Mouse (Mus musculus): ENCODE measurements around the gene Hrh2.

The Hrh2 gene

GRCm38 (mm10) chr13:54192021-54192481 lies at the start of gene Hrh2:
TSS of gene Hrh2 (plus strand) at chr13:54192129.
- peak in 1 of 2 experiments; percentile 38 for DNase-seq (ENCODE audit: low spot score in 2 of 2)

- DNase-seq (ENCODE audit: low spot score in 2 of 2): no peak
Measured at GRCm38 (mm10) chr13:54143788-54144187, 48.1 kb upstream of the Hrh2 start.

DNA sequence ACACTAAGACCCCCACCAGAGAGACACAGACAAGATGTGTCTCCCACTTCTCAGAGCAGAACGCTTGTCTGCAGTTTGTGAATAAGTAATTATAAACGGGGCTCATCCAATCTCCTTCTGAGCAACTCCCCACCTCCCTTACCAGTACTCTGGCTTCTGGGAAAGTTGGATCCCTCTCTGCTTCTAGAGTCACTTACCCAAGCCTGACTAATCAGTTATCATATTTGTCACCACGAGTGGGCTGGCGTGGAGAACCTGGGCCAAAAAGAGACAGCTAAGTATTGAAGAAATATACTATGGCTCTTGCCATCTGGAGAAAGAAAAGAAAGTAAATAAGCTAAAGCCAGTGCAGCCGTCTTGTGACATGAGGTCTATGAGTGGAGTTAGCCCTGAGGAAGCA lies 47.3 kb upstream of the Hrh2 start:
- DNase-seq (ENCODE audit: low spot score in 2 of 2): no peak

- DNase-seq (ENCODE audit: low spot score in 2 of 2): no peak
Measured at GRCm38 (mm10) chr13:54147328-54147727, 44.6 kb upstream of the Hrh2 start.

DNA sequence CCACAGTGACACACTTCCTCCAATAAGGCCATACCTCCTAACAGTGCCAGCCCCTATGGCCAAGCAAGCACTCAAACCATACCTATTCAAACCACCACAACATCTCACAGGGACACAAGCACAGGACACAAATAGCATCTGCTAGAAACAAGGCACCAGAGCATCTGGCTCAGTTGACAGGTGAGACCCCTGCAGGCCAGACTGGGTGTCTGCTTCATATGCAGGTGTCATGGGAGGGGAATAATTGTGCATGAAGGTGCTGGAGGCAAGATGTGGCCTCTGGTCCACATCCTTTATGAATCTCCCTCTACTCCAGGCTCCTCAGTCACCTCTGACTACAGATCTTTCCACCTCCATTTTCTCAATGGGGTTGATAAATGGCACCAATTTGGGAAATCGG lies 39.5 kb upstream of the Hrh2 start:
- DNase-seq (ENCODE audit: low spot score in 2 of 2): no peak

- DNase-seq (ENCODE audit: low spot score in 2 of 2): no peak
Measured at GRCm38 (mm10) chr13:54152911-54153310, 39.0 kb upstream of the Hrh2 start.

- no peak for DNase-seq (ENCODE audit: low spot score in 2 of 2)
Measured at GRCm38 (mm10) chr13:54153672-54154218, 38.2 kb upstream of the Hrh2 start.

- DNase-seq (ENCODE audit: low spot score in 2 of 2): no peak
Measured at GRCm38 (mm10) chr13:54155822-54156221, 36.1 kb upstream of the Hrh2 start.

DNA sequence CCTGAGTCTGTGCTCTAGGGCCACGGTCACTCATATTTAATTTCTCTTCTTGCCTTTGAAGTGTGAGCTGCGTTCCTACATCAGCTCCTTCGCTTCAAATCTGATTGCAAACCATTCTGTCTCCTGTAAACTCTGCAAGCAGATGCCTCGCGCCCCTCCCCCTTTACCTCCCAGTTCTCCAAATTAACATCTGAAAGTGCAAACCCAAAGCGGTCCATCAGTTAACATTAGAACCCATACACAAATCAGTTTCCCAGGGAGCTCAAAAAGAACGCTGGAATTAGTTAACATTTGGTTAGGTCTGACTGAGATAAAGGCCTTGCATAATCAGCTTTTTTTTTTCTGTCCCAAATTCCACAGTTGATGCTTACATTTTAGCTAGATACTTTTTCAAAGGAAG lies 32.7 kb upstream of the Hrh2 start:
- no peak for DNase-seq (ENCODE audit: low spot score in 2 of 2)

DNA sequence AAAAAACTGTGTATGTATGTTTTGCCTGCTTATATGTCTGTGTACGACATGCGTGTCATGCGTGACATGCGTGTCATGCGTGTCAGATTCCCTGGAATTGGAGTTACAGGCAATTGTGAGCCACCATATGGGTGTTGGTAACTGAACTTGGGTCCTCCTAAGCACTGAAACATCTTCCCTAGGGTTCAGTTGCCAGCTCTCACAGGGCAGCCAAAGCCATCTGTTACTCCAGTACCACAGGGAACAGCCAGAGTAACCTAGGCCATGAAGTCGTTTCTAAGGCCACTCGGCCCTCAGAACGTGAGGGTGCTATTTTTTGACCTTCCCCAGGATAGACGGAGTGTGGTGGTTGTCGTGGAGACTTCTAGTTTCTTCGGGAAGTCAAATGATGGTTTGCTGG lies 32.2 kb upstream of the Hrh2 start:
- no peak for DNase-seq (ENCODE audit: low spot score in 2 of 2)

GRCm38 (mm10) chr13:54160546-54160945 lies 31.4 kb upstream of the Hrh2 start:
- DNase-seq (ENCODE audit: low spot score in 2 of 2): no peak

- no peak for DNase-seq (ENCODE audit: low spot score in 2 of 2)
Measured at GRCm38 (mm10) chr13:54161514-54161913, 30.4 kb upstream of the Hrh2 start.

GRCm38 (mm10) chr13:54163363-54163762 lies 28.6 kb upstream of the Hrh2 start:
- DNase-seq (ENCODE audit: low spot score in 2 of 2): no peak

DNA sequence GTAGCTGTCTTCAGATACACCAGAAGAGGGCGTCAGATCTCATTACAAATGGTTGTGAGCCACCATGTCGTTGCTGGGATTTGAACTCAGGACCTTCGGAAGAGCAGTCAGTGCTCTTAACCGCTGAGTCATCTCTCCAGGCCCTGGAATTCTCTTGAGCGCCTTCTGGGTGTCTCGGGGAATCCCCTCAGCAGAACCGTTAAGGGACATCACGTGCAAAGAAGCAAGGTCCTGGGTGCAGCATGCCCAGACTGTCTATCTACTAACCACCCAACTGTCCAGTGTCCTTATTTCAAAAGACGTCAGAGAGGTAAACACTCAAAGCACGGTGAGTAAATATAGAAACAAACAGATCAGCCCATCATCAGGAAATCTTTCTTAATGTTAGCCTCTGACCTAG lies 27.5 kb upstream of the Hrh2 start:
- DNase-seq (ENCODE audit: low spot score in 2 of 2): no peak

DNA sequence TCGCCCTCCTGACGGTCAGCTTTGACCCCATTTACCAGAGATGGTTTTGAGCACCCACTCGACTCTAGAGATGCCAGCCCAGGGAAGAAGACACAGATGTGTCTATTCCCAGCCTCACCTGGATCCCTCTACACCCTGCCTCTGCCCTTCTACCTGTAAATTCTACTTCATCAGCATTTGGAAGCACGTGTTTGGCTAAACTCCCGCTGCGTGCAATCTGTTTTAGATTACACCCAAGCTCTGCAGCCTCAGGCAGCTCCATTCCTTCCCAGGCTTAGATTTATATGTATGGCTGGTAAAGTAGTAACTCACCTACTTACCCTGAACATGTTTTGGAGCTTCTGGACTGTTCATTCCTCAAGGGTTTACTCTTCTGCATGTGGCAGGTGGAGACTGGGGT lies 26.9 kb upstream of the Hrh2 start:
- no peak for DNase-seq (ENCODE audit: low spot score in 2 of 2)

DNA sequence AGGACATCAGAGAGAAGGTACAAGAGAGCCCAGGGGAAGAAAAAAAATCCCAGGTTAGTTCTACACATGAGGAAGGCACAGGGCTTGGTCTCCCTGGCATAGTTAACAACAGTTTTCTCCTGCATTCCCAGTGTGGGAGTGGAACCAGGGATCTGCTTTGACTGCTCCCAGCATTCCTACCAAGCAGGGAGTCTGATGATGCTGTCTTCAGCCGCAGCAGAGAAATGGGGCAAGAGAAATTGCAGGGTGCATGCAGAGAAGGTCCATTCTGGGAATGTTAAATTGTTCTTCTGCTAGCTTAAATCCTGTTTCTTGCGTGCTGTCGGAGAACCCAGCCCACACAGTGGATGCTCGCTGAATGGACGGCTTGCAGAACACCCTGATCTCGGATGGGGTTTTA lies 26.2 kb upstream of the Hrh2 start:
- DNase-seq (ENCODE audit: low spot score in 2 of 2): no peak

DNA sequence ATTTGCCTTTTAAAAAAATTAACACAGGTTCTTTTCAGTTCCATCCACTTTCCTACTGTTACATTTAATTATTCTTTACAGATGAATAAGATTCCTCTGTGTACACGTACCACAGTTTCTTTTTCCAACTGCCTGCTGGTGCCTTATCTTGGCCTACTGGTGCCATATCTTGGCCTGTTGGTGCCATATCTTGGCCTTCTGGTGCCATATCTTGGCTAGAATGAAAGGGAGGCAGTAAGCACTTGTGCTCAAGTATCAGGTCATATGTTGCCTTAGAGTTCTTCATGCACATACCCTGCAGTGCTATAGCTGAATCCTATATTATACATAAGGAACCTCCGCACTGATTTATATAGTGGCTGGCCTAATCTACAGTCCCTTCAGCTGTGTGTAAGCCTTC lies 24.9 kb upstream of the Hrh2 start:
- DNase-seq (ENCODE audit: low spot score in 2 of 2): no peak

DNA sequence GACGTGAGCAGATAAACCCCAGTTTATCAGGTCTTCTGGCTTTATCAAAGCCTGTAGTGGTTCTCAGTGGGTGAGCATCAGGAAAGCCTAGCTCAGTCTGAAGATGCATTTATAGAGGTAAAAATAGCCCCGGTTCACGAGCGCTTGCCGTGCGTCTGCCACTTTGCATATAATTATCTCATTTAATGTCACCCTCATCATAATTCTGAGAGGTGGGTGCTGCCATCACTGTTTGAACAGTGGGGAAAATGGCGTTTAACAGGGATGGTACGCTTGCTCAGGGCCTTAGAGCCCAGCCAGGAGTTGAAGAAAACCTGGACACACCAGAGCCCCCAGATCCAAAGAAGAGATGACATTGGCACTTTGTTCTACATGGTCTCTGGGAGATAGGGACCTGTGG lies 23.3 kb upstream of the Hrh2 start:
- no peak for DNase-seq (ENCODE audit: low spot score in 2 of 2)

GRCm38 (mm10) chr13:54170288-54170687 lies 21.6 kb upstream of the Hrh2 start:
- no peak for DNase-seq (ENCODE audit: low spot score in 2 of 2)

DNA sequence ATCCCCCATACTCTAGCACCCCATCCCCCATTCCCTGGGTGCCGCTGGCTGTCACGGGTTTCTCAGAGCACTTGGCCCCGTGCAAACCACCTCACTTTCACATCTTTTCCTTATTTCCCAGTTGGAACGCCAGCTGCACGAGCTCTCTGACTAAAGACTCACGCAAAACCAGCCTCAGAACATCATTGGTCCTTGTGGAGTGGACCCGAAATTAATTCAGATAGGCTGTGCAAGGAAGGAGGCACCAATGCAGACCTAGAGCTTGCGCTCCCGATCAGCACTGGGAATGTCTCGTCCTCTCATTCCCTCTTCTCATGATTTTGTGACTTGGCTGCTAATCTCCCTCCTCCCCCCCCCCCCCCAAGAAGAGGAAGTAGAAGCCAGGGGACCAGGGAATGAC lies 20.6 kb upstream of the Hrh2 start:
- DNase-seq (ENCODE audit: low spot score in 2 of 2): no peak

GRCm38 (mm10) chr13:54171761-54172160 lies 20.2 kb upstream of the Hrh2 start:
- DNase-seq (ENCODE audit: low spot score in 2 of 2): no peak

- no peak for DNase-seq (ENCODE audit: low spot score in 2 of 2)
Measured at GRCm38 (mm10) chr13:54173941-54174340, 18.0 kb upstream of the Hrh2 start.

GRCm38 (mm10) chr13:54174703-54175102 lies 17.2 kb upstream of the Hrh2 start:
- DNase-seq (ENCODE audit: low spot score in 2 of 2): no peak

DNA sequence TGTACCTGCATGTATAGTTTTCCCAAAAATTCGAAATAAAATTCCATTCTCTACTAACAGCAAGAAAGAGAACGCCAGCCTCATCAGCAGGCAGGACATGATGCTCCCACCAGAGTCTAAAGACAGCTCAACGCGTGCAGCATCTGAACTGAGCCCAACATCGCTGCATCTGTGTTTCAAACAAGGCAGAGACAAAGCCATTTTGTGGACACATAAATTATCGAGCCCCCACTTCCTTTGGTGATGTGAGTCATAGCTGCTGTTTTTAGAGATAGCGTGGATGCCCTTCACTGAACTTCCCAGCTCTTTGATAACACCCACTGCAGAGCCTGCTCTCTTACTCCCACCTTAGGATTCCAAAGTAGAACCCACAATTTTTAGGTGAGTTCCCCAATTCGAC lies 16.5 kb upstream of the Hrh2 start:
- DNase-seq (ENCODE audit: low spot score in 2 of 2): no peak

All from frontal cortex, postnatal 25 days (tissue).